Mouse (Mus musculus) adrenal gland, postnatal 10 days (tissue): ENCODE results near the gene Lmtk2. TPM values are rescaled to one million over a fixed set of nuclear protein-coding genes. Genes with fewer than 3 reads are reported as not detected.

Source experiments
- DNase-seq: peaks from one replicate; pipeline ENCODE4 v3.0.0; 2021; ENCODE audit warnings: mixed read lengths
- total RNA-seq, 2 experiments: library from RNA; stranded (reverse); gene quantifications; 2 replicates each; pipeline ENCODE4 v1.2.3; 2021

Gene Lmtk2
- total RNA-seq, 2 experiments from 2014 or later = 21.9 to 24.4 TPM

DNA sequence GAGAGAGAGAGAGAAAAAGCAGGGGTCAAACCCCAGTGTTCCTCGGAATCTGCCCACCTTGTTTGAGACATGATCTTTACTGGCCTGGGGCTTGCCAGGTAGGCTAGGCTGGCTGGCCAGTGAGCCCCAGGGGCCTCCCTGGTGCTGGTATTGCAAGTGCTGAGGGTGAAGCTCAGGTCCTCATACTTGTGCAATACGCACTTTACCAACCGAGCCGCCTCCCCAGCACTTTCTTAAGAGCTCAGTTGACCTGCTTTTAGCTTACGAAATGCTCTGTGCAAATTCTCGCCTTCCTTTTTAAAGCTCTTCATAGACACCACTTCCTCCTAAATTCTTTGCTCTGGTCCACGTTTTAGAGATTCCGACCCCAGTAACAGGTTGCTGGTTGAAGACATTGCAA is 9.0 kb downstream of the Lmtk2 start:
- peak; percentile 55 for DNase-seq

DNA sequence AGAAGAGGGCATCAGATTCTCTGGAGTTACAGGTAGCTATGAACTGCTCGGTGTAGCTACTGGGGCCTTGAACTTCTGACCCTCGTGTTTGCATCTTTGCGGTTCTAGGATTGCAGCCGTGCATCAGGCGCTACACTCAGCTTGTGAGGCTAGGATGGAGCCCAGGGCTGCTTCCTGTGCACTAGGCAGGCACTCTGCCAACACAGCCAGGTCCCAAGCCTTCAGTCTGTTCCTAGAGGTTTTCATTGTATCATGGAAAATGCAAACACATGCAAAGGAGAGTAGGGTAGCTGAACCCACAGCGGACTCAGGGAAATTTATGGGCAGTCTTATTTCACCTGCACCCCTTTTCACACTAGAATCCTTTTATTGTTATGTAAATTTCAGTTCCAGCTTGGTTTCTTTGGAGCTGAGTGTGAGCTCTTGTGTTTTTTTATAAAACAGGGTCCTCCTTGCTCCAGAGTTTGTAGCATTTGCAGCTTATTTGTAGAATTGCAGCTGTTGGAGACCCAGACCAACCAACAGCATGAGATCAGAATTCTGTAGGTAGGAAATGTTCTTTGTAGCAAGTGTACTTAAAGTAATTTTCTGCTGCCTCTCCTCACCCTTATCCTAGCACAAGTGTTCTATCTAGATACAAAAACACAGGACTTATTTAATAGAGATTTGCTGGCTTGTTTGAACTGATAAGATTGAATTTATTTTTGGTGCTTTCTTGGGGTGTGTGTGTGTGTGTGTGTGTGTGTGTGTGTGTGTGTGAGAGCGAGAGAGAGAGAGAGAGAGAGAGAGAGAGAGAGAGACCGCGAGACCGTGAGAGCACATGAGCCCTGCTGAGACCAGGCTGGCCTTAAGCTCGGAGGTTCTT is 12.6 kb downstream of the Lmtk2 start:
- peak; percentile 28 for DNase-seq

- no peak for DNase-seq
These were observed 13.8 kb downstream of the Lmtk2 start for GRCm38 (mm10) chr5:144114068-144114467.

- no peak for DNase-seq
These were observed 14.9 kb downstream of the Lmtk2 start for GRCm38 (mm10) chr5:144114970-144115627.

- DNase-seq = no peak
These were observed 15.4 kb downstream of the Lmtk2 start for GRCm38 (mm10) chr5:144115628-144115977.

- no peak for DNase-seq
These were observed 18.0 kb downstream of the Lmtk2 start for GRCm38 (mm10) chr5:144118271-144118670.

DNA sequence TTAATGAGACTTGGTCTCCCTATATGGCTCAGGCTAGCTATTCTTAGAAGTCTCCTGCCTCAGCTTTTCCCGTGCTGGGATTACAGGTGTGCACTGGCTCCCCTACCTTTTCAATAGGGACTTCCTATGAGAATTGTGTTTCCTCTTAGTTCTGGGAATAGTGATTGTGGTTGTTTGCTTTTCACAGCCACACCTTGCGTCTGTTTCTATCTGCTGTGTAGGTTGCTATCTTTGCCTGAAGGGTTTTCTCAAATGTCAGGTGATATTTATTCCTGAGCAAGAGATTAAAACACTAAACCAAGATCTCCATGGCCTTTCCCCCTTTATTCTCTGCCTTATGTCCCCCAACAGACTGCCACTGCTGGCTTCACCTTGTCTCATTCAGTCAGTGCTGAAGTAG is 19.1 kb downstream of the Lmtk2 start:
- no peak for DNase-seq

DNA sequence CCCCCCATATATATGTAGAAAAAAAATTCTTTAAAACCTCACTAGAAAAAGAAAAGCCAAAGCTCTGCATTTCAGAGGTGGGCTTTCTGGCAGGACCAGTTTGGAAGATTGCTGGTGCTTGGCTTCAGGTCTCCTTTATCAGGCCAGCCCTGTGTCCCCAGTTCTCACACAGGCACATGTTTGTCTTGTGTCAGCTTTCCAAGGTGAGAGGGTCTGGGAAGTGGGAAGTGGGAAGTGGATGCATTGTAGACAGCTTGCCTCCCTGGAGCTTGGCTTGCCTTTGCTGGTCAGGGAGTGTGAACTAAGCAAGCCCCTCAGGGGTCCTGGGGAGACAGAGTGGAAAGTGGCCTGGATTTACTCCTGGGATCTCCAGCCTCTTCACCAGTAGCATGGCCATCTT is 21.3 kb downstream of the Lmtk2 start:
- no peak for DNase-seq

- DNase-seq = no peak
These were observed 25.9 kb downstream of the Lmtk2 start for GRCm38 (mm10) chr5:144125979-144126755.

GRCm38 (mm10) chr5:144143531-144143930 is 43.3 kb downstream of the Lmtk2 start:
- no peak for DNase-seq

DNA sequence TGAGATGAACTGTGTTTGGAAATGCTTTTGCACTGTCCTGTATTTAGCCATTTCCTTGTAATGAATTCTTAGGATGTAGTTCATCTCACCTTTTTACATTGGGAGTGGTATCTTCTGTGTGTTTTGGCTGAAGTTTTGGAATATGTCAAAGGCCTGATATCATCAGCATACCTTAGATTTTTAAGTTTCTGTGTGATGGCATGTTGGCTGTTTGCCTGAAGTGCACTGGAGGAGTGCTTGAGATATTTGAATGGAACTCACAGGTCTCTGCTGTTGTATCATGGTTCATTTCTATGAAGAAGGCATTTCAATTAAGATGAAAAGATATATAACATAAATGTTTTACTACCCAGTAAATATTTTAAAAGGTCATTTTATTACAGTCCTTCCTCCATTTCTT is 46.7 kb downstream of the Lmtk2 start:
- DNase-seq = no peak

DNA sequence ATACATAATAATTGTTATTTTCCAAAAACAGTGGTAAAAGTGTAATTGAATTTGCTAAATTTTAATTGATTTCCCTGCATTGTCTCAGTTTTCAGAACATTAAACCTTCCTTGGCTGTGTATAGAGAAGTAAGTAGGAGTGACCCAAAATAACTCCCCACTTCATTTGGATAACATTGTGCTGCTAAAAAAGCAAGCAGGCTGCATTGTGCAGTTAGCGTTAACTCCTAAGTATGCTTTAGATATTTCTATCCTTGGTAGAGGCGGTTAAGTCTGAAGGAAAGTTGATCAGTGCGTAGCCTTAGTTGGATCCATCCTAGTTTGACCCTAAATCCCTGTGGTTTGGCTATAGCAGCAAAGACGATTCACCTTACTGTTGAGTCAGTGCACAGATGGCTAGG is 49.3 kb downstream of the Lmtk2 start:
- no peak for DNase-seq

GRCm38 (mm10) chr5:144151270-144151669 is 51.0 kb downstream of the Lmtk2 start:
- no peak for DNase-seq

GRCm38 (mm10) chr5:144154528-144154927 is 54.3 kb downstream of the Lmtk2 start:
- DNase-seq = peak; percentile 77

GRCm38 (mm10) chr5:144158604-144159003 is 58.4 kb downstream of the Lmtk2 start:
- peak; percentile 89 for DNase-seq

GRCm38 (mm10) chr5:144159137-144159536 is 58.9 kb downstream of the Lmtk2 start:
- no peak for DNase-seq

DNA sequence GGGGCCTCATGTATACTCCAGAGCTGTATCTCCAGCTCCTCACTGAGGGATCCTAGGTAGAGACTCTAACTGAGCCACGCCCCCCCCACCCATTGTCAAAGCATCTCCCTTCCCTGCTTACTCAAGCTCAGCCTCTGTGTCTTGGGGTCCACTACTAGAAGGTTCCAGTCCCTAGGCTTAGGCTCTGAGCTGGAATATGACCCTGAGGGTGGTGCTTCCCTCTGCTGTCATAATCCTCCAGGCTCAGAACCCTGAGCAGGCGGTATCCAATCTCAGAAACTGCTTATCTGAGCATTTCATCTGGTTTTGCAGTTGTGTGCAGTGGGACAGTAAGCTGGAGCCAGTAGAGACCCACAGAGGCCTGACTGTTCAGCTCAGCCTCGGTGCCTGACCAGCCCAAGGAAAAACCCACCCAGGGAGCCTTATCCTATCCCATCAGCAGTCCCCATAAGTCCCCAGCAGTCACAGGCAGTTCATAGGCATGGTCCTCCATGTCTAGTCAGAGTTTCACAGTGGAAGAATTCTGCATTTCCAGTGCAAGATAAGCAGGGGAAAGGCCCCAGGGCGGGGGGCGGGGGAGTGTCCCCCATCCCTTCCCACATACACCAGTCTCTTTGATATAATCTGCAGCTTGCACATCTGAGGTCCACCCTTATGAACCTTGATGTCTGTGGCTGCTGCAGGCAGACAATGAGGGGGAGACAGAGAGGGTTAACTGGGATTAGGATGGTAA is 62.0 kb downstream of the Lmtk2 start:
- no peak for DNase-seq

GRCm38 (mm10) chr5:144162813-144163517 is 62.7 kb downstream of the Lmtk2 start:
- DNase-seq = no peak

DNA sequence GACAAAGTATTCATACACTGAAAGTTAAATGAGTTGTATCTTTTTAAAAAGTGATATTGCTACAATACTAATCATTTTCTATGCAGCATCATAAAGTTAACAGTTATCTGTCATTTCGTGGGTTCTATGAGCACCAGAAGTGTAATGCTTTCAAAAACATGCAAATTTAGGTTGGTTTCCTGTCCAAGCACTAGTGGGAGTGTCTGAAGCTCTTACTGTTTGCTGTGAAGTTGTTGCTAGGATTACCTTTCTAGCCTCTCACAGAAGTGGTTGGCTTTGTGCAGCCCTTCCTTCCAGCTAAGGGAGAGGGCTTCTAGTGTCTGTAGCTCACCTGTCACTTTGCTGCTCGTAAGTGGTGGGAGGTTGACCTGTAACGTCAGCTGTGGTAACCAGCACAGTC is 65.5 kb downstream of the Lmtk2 start:
- no peak for DNase-seq

DNA sequence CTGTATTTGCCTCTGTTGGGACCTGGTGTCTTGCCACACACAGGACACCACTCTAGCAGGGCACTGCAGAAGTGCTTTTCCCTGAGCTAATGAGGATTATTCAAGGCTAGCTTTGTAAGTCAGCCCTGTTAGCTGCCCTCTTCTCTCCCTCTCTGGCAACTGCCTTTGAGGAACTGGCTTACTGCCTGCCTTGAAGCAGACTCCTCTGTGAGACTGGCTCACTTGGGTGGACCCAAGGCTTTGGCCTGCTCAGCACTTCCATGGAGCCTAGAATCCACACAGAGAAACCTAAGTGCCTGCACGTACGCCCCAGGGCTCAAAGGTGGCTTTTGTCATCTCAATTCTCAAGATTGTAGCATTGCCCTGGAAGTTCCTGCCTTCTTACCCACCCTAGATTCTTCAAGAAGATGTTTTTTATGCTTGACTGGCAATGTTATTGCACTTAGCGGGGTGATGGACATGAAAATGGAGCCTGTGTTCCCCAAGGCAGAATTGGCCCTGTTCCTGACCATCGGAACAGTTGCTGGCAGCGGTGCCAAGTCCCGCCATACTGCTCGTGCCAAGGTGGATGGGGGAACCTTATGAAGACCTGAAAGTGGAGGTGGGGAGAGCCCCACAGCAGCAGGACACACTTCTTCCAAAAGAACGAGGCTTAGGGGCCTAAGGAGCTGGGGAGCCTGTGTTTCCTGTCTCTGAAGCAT is 69.2 kb downstream of the Lmtk2 start:
- DNase-seq = no peak

GRCm38 (mm10) chr5:144173648-144174047 is 73.4 kb downstream of the Lmtk2 start:
- DNase-seq = no peak
